Mouse (Mus musculus) limb, embryonic 11.5 days (tissue): Measurements from ENCODE around the gene Ggcx. TPM values are rescaled to one million over a fixed set of nuclear protein-coding genes. Genes with fewer than 3 reads are reported as not detected.
"Not testable (repeated sequence)": the region's sequence is repeated elsewhere in the genome, so short reads cannot be mapped to it uniquely, and the experiment has no call there.

Experiments used
- ATAC-seq: fragments of 200-750 bp; cut with Nextera tagmentation; 2 replicates; pipeline ENCODE4 v1.8.0; 2017; ENCODE audit warnings: low read depth; ENCODE audit not compliant: insufficient number of reproducible peaks, low FRiP score, low TSS enrichment
- DNase-seq: peaks from one replicate; pipeline ENCODE4 v3.0.0-alpha.2; 2015; ENCODE audit warnings: low spot score
- H3K27ac ChIP-seq: fragments of 300-500 bp; sonication (generic); replicated peaks from 2 replicates; pipeline ENCODE4 v1.5.1; 2014; ENCODE audit warnings: low read depth, mild to moderate bottlenecking, low read length
- H3K27me3 ChIP-seq: fragments of 300-500 bp; sonication (generic); 2 replicates; pipeline ENCODE4 v1.6.1; 2014; ENCODE audit warnings: mild to moderate bottlenecking, low read length, mixed read lengths; ENCODE audit not compliant: control insufficient read depth, insufficient read depth
- H3K36me3 ChIP-seq: fragments of 300-500 bp; sonication (generic); 2 replicates; pipeline ENCODE4 v1.6.1; 2014; ENCODE audit warnings: mild to moderate bottlenecking, low read length, moderate library complexity, mixed read lengths; ENCODE audit not compliant: control insufficient read depth, insufficient read depth
- H3K4me1 ChIP-seq: fragments of 300-500 bp; sonication (generic); 2 replicates; pipeline ENCODE4 v1.6.1; 2014; ENCODE audit warnings: low read length, mixed read lengths; ENCODE audit not compliant: control insufficient read depth, insufficient read depth
- H3K4me2 ChIP-seq: fragments of 300-500 bp; sonication (generic); 2 replicates; pipeline ENCODE4 v1.6.1; 2014; ENCODE audit warnings: low read depth, mild to moderate bottlenecking, moderate library complexity; ENCODE audit not compliant: severe bottlenecking
- H3K4me3 ChIP-seq: fragments of 300-500 bp; sonication (generic); 2 replicates; pipeline ENCODE4 v1.5.1; 2014; ENCODE audit warnings: low read depth, low read length
- H3K9ac ChIP-seq: fragments of 300-500 bp; sonication (generic); 2 replicates; pipeline ENCODE4 v1.6.1; 2014; ENCODE audit warnings: mild to moderate bottlenecking, low read length
- H3K9me3 ChIP-seq: fragments of 300-500 bp; sonication (generic); 2 replicates; pipeline ENCODE4 v1.6.1; 2016; ENCODE audit warnings: low read length; ENCODE audit not compliant: control insufficient read depth
- WGBS: fragments of 180-500 bp; shearing (Covaris S2); extraction: QIAGEN DNeasy Blood & Tissue Kit; methylation state at CpG from one replicate; pipeline ENCODE4 v1.1.7; 2014; 5-methylcytosine and 5-hydroxymethylcytosine counted together
- polyA plus RNA-seq: library from polyadenylated mRNA; unstranded; fragments of >200 nt; fragmentation: Nextera tagmentation; extraction: Ambion mirVana; gene quantifications from 2 replicates; pipeline ENCODE4 v1.2.1, GENCODE M21; 2014

Gene Ggcx
- polyA plus RNA-seq, 1 experiment from 2014 or later: 16.0 TPM

DNA sequence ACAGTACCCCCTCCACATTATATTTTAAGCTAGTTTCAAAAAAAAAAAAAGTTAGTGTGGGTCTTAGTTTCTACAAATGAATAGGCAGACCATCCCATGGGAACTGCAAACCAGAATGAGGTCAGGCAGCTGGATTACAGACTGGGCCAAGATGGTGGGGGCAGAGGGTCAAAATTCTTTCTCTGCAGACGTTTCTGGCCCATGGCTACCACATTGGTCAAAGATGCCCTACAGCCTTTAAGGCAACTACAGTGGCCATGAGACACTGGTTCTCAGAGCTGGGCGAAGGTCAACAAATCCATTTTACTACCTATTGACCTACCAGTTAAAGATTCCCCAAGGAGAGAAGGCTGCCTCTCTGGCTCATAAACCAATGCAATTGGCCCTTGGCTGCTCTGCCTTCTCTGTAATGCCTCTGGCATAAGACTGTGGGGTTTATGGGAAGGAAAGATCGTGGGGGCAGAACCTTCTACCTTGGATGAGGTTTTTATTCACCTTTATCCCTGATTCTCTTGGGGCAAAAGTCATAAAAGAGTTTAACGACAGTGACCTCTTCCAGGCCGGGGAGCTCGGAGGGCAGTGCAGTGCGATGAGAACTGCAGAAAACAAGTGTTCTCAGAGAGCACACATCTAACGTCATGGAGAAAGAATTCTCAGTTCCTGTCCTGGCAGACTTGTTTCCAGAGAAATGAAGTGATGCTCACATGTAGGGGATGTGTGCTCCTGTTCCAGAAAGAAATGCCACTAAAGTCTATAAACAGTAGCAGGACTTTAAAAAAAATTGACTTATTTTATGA is 51.5 kb downstream of the Ggcx start:
- 43% methylated on average over 8 of the region's 8 CpGs for WGBS
- Histone ChIP-seq H3K9ac (no peak overlapping the region), H3K27ac (no peak overlapping the region; the same call in 1 of the 2 replicates), H3K36me3 (no peaks in the 10 kb centered on the region), H3K9me3 (no peaks in the 10 kb centered on the region), H3K4me3 (no peak overlapping the region), H3K4me2 (no peak overlapping the region), H3K27me3 (no peaks in the 10 kb centered on the region), H3K4me1 (0 out of 2 replicates have a peak, but pooled peaks cover 3% of the 10 kb centered on the region)
- ATAC-seq (no peak), DNase-seq (no peak)

- H3K4me2 ChIP-seq: no peak overlapping the region
- H3K27me3 ChIP-seq: no peaks in the 10 kb centered on the region
- ATAC-seq (no peak), DNase-seq (no peak)
- H3K4me3 ChIP-seq: no peak overlapping the region
- H3K4me1 ChIP-seq: 0 out of 2 replicates have a peak, but pooled peaks cover 3% of the 10 kb centered on the region
- H3K9me3 ChIP-seq: no peaks in the 10 kb centered on the region
- H3K9ac ChIP-seq: no peak overlapping the region
- H3K27ac ChIP-seq: no peak overlapping the region
- 55% methylated on average over 4 of the region's 4 CpGs for WGBS
- no peaks in the 10 kb centered on the region for H3K36me3 ChIP-seq
Observed at GRCm38 (mm10) chr6:72466171-72466570, 52.1 kb downstream of the Ggcx start.

- no peak overlapping the region for H3K9ac ChIP-seq
- no peak overlapping the region for H3K27ac ChIP-seq
- no peaks in the 10 kb centered on the region for H3K27me3 ChIP-seq
- no peak for ATAC-seq
- no peak overlapping the region for H3K4me3 ChIP-seq
- 63% methylated on average over 14 of the region's 14 CpGs for WGBS
- H3K4me1 ChIP-seq: no peaks in the 10 kb centered on the region
- H3K4me2 ChIP-seq: no peak overlapping the region
- no peak for DNase-seq
- no peaks in the 10 kb centered on the region for H3K9me3 ChIP-seq
- H3K36me3 ChIP-seq: no peaks in the 10 kb centered on the region
Observed at GRCm38 (mm10) chr6:72473264-72474041, 59.3 kb downstream of the Ggcx start.

DNA sequence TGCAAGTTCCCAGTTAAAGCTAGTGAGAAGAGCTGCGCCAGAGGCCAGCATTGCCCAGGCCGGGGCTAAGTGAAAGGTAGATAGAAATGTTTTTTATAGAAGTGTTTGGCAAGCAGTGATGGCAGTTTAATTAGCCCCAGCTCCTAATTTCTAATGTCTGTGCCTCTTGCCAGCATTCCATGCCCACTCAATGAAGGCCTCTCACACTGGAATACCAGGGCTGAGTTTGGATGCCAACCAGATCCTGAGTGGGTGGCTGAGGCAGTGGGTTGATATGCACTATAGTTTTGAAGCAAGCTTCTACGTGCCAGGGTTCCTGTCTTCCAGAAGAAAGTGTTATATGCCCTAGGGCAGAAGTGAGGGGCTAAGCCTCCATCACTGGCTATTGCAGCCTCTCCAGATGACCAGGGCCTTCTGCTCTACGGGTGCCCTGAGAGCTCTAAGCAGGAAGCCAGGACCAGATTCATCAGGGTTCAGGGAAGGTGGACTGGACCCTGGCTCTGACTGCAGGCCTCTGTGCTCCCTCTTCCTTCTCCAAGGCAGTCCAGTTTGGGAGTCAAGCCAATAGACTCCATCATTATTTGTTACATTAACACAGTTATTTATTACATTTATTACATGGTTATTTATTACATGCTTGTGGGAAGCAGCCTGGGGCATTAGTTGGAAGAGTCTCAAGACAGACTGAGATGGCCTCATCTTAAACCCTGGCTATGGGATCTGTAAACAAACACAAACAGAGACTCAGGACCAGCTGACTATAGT is 61.3 kb downstream of the Ggcx start:
- no peak overlapping the region for H3K4me3 ChIP-seq
- no peak overlapping the region for H3K4me2 ChIP-seq
- DNase-seq (no peak), ATAC-seq (no peak)
- H3K27me3 ChIP-seq: no peaks in the 10 kb centered on the region
- H3K27ac ChIP-seq: no peak overlapping the region
- no peaks in the 10 kb centered on the region for H3K9me3 ChIP-seq
- H3K36me3 ChIP-seq: no peaks in the 10 kb centered on the region
- WGBS: 85% methylated on average over 4 of the region's 4 CpGs
- H3K4me1 ChIP-seq: no peaks in the 10 kb centered on the region
- no peak overlapping the region for H3K9ac ChIP-seq

GRCm38 (mm10) chr6:72476836-72477235 is 62.7 kb downstream of the Ggcx start:
- DNase-seq: no peak
- H3K27me3 ChIP-seq: no peaks in the 10 kb centered on the region
- H3K36me3 ChIP-seq: no peaks in the 10 kb centered on the region
- H3K4me2 ChIP-seq: no peak overlapping the region
- H3K9ac ChIP-seq: no peak overlapping the region
- WGBS: 94% methylated on average over 5 of the region's 5 CpGs
- H3K27ac ChIP-seq: no peak overlapping the region
- no peaks in the 10 kb centered on the region for H3K4me1 ChIP-seq
- no peak overlapping the region for H3K4me3 ChIP-seq
- H3K9me3 ChIP-seq: no peaks in the 10 kb centered on the region
- ATAC-seq: no peak

DNA sequence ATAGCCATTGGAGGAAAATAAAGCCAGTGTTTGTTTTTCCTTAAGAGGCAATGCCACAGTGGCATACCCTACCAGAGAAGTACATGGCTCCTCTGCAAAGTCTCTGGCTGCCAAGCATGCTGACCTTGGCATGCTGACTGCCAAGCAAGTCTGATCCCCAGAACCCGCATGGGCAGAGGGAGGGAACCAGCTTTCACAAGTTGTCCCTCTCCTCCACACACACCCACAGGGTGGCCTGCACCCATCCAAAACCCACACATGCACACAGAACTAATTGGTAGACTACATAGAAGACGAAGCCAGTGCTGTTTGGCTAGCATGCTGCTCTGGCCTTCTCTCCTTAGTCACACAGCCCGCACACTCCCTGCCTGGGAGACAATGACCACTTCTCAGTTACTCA is 63.5 kb downstream of the Ggcx start:
- Histone ChIP-seq H3K4me3 (no peak overlapping the region), H3K27ac (no peak overlapping the region), H3K4me1 (no peaks in the 10 kb centered on the region), H3K4me2 (no peak overlapping the region), H3K9ac (no peak overlapping the region), H3K27me3 (no peaks in the 10 kb centered on the region), H3K36me3 (no peaks in the 10 kb centered on the region), H3K9me3 (no peaks in the 10 kb centered on the region)
- no peak for ATAC-seq
- no peak for DNase-seq
- 93% methylated on average over 3 of the region's 3 CpGs for WGBS

GRCm38 (mm10) chr6:72478691-72479090 is 64.6 kb downstream of the Ggcx start:
- H3K36me3 ChIP-seq, H3K4me3 ChIP-seq, H3K27me3 ChIP-seq, H3K9ac ChIP-seq, DNase-seq, H3K4me1 ChIP-seq, H3K9me3 ChIP-seq, H3K4me2 ChIP-seq, H3K27ac ChIP-seq, ATAC-seq: not testable (repeated sequence)
- WGBS: 80% methylated on average over 3 of the region's 3 CpGs

DNA sequence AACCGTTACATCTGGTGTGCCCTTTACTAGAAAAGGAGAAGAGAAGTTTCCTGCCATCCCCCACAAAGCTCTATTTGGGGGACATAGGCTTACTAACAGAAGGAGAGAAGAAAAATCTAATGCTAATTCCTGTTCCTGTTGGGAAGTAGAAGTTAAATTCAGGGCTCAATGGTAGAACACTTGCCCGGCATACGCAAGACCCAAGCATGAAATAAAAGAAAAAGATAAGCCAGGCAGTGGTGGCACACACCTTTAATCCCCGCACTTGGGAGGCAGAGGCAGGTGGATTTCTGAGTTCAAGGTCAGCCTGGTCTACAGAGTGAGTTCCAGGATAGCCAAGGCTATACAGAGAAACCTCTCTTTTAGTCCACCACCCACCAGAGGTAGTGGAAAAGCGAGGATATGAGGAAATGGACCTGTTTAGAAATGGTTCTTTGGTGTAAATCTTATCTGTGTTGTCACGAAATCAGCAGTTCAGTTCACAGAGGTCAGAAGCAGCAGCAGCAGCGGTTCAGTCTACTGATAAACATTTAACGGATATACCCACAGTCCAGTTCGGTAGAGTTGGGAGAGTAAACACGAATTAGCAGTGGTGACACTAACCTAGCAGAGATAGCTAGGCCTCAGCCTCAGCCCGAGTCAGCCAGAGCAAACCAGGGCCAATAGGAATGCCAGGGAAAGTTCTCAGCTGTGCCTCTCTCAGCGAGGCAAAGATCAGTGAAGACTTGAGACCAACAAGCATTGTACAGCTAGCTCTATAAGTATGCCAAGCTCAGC is 65.7 kb downstream of the Ggcx start:
- DNase-seq: no peak

More for the DNA sequence above, 65.7 kb downstream of the Ggcx start:
- no peaks in the 10 kb centered on the region for H3K27me3 ChIP-seq
- 87% methylated on average over 12 of the region's 12 CpGs for WGBS
- H3K36me3 ChIP-seq: no peaks in the 10 kb centered on the region
- H3K4me1 ChIP-seq: no peaks in the 10 kb centered on the region
- H3K4me3 ChIP-seq: no peak overlapping the region
- no peaks in the 10 kb centered on the region for H3K9me3 ChIP-seq
- no peak overlapping the region for H3K9ac ChIP-seq
- no peak for ATAC-seq
- H3K4me2 ChIP-seq: no peak overlapping the region
- no peak overlapping the region for H3K27ac ChIP-seq
